Mouse (Mus musculus) T-cell, adult 66 days (primary cell): ENCODE results near the gene Chd6. TPM values are rescaled to one million over a fixed set of nuclear protein-coding genes. Genes with fewer than 3 reads are reported as not detected.

Source experiments
- total RNA-seq, 2 experiments: library from RNA; stranded (reverse); gene quantifications; 3 replicates in 1 of 2; 4 replicates in 1 of 2; pipeline ENCODE4 v1.2.4; 2023

Chd6 gene
- total RNA-seq = 100 to 1,000 TPM in 1 of 2 experiments, 10 to 100 TPM in 1; 83.1 to 119 TPM

DNA sequence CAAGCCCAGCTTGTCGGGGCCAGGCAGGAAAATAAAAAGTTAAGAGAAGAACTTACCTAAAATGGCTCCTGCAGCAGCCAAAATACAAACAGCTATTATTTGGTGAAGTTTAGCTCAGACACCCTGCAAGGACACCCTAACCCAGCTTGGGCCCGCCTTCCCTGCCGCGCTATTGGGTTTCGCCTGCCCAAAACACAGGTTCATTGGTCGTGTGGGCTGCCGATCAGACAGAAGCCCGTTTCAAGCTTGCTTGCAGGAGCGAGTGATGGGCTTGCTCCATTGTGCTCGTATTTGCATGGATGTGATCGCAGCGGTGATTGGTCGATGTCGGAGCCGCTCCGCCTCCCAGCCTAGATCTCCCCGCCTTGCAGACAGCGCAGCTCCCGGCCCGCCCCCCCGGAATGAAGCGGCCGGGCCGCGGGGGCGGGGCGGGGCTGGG lies at the start of gene Chd6:
TSS of gene Chd6 (minus strand) at position 143 of the 439 bp plus-strand sequence.

DNA sequence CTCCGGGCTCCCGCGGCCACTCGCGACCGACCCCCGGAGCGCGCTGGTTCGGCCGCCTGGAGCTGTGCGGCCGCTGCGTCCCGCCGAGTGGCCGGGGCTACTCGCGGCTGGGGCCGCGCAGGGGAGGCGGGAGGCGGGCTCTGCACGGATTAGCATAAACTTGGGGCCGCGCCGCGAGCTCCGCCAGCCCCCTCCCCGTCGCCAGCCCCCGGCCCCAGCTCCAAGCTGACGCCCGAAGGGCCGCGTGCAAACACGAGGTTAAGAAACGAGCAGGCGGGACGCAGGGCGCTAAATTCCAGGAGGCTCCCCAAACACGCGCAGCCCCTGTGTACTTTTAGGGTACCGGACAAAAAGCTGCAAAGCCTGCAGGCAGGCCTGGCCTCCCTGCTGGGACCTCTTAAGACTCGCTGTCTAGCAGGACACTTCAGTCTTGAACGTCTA lies 196.6 kb downstream of the Chd6 start, which contains the start of gene Emilin3:
TSS of gene Emilin3 (minus strand) at position 98 of the 441 bp plus-strand sequence.

Other genes with a start within 250 kb of the Chd6 start
- gene Zhx3, start 236.1 kb downstream of the Chd6 start, total RNA-seq = 10 to 100 TPM; 11.8 to 13.3 TPM
- under 1 TPM in 1 of 2 experiments, not detected in 1; 0.30 TPM for gene Lpin3, start 228.4 kb downstream of the Chd6 start, total RNA-seq
- under 1 TPM in 1 of 2 experiments, not detected in 1; 0.15 TPM for gene Emilin3, start 196.7 kb downstream of the Chd6 start, total RNA-seq